Mouse (Mus musculus): ENCODE results near the gene Arhgap40.

Gene Arhgap40

DNA sequence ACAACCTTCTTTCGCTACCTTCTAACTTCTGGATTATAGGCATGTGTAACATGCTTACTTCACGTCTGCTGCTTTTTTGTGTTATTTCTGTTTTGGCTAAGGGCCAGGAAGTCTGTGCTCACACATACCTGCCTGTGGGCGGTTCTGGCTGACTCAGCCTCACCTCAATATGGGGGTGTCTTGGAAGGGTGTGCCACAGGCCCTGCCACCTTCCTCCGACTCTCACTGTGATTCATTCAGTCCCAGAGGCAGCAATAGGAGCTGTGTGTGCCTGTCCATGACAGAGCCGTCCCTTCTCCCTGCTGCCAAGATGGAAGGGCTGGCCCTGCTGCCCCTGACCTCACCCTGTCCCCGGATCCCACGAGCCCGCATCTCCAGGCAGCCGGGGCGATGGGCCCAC, at the start of gene Arhgap40:
Gene Arhgap40, plus strand, starts transcription at position 269 of the 400 bp plus-strand sequence.
- no peak for DNase-seq

- DNase-seq: no peak
Observed at GRCm38 (mm10) chr2:158474159-158474558, 38.4 kb upstream of the Arhgap40 start.

DNA sequence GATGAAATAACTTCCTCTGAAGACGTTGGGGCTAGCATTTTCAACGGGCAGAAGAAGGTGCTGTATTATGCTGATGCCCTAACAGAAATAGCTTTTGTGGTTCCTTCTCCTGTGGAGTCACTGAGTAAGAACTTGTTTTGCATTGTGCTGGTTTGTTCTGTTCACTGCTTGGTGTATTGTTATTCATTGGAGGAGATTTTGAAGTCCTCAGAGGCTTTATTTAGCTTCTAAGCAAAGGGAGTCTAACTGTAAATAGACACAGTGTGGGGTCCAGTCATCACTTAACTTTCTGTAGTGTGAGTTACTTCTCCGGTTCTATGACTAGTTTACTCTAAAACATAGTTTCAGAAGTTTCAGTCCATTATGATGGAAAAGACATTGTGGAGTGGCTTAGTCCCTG, 35.0 kb upstream of the Arhgap40 start:
- no peak for DNase-seq

GRCm38 (mm10) chr2:158498457-158498856, 14.1 kb upstream of the Arhgap40 start:
- no peak for DNase-seq

DNA sequence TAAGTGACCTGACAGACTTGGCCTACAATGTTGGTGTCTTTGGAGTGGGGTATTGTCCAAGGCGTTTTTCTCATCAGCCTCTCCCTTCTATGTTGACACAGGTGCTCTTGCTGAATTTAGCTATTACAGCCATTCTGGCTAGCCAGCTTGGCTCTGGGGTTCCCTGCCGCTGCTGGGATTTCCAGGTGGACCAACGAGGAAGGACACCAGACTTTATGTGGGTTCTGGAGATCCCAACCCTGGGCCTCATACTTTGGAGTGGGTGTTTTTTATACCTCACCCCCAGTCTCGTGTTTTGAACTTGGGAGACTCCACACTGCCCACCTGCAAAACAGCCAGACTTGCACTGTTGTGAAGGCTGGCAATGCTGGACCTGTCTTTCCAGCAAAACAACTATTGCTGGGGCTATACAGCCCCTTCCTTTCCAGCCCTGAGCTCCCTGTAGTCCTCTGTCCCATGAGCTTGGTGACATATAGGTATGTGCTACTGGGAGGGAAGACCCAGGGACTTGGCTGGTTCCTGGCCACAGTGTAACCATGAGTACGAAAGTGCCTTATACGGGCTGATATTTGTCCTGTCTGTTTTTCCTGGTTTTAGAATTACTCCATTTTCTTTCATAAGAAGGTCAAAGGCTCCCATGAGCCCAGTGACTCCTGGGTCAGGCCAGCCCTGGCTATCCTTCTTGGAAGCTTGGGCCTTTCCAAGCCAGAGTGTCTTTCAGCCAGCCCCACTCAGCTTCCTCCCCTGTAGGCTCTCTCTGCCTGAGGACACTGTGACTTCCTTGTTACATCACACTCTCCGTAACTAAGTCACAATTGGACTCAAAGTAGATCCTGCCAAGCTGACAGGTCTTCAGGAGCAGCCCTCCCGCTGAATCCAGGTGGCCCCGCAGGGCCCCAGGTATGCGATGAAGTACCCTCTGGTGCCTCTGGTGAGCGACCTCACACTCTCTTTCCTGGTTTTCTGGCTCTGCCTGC, 10.5 kb upstream of the Arhgap40 start, which contains the start of gene Adig:
Gene Adig, plus strand, starts transcription at position 777 of the 977 bp plus-strand sequence.
- DNase-seq: no peak

DNA sequence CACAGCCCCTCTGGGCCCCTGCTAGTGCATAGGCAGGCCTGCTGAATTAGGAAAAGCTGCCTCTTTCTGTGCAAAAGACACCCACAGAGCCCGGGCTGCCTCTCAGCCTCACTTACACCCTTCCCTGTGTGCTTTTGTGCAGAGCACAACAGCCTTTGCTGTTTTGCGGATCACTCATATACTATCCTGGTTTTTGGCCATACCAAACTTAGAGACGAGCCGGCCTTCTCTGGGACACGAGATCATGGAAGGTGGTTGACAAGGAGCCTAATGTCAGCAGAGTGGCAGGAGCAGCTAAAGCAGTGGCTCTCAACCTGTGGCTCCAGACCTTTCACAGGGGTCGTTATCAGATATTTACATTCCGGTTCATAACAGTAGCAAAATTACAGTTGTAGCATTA, 9.4 kb upstream of the Arhgap40 start:
- DNase-seq: no peak

DNA sequence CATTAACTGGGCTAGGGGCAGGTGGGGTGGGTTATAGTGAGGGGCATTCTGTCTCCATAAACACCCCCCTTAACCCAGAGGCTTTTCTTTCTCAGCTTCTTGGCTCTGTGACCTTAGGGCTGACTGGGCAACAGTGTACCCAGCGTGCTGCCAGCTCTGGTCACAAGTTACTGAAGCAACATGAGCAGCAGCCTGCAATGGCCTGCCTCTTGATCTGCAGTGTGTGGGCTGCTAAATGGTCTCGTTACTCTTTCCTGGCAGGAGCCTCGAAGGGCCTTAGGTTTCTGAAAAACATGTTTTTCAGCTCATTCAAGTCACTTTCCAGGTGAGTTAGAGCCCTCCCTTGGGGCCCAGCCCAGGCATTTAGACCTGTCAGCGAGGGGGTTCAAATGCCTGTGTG, 8.9 kb upstream of the Arhgap40 start:
- no peak for DNase-seq

DNA sequence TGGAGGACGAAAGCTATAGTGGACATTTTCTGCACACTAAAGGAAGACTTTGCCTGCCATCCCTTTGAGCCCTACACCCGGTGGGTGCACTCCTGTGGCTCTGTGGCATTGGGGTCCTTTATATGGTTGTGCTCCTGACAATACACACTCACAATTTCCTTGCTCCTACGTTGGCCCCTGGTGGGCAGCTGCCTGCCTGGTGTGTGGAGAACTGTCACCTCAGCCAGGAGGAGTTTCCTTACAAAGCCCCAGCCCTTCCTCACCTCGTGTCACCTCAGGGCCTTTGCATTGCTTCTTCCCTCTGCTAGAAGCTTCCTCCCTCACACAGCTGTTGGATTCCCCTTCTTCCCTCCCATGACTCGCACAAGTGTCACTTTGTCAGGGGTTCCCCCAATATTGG, 6.1 kb upstream of the Arhgap40 start:
- peak in 1 of 2 experiments; percentile 19 for DNase-seq

DNA sequence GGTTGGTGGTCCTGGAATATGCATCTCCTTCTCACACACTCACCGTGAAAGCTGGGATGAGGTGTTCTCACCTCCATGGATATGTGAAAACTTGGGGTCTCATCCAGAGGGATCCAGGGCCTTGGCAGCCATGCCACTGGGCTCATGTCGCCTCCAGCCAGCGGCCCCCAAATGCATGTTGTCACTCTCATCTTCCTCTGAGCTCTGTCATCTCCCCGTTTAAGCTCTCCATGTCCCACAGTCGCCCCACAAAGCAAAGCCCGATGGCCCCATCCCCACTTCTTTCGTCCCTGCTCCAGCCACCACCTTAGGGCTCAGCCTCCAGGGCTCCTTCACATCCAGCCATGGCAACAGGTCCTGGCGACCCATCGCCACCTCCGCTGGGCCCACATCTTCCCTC, 5.5 kb upstream of the Arhgap40 start:
- DNase-seq: peak in 1 of 2 experiments; percentile 27

DNA sequence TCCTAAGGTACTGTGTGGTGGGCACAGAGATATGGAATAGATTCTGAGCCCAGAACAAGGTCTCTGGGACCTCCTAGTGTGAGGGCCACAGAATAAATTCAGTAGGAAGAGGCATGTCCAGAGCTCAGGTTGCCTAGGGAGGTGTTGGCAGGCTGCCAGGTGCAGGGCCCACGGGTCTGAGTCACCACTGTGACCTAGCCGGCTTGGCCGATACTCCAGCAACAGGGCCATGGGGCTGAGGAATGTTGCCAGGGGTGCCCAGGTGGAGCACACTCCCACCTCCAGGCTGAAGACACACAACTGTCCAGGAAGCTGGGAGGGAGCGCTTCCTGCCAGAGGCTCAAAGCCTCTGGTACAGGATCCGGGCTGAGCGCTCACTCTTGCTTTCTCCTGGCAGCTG, 1.9 kb upstream of the Arhgap40 start:
- peak; percentile 76 to 87 for DNase-seq

- no peak for DNase-seq
Observed at GRCm38 (mm10) chr2:158513821-158514336, 1.3 kb downstream of the Arhgap40 start.

GRCm38 (mm10) chr2:158518583-158518982, 6.0 kb downstream of the Arhgap40 start:
- DNase-seq: no peak

GRCm38 (mm10) chr2:158519071-158519470, 6.5 kb downstream of the Arhgap40 start:
- no peak for DNase-seq

DNA sequence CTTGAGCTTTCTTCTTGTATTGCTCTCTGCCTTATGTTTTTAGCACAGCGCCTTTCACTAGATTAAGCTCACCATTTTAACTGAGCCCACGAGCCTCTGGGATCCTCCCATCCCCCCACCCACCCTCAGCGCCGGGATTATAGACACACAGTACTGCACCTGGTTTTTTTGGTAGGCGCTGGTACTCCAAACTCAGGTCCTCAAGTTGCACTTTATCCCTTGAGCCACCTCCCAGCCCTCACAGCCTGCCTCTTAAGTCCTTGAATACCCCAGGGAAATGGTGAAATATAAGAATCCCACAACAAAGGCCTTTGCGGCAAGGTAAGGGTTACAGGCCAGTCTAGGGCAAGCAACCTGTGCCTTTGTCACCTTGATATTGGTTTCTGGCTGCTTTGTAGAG, 7.2 kb downstream of the Arhgap40 start:
- no peak for DNase-seq

DNA sequence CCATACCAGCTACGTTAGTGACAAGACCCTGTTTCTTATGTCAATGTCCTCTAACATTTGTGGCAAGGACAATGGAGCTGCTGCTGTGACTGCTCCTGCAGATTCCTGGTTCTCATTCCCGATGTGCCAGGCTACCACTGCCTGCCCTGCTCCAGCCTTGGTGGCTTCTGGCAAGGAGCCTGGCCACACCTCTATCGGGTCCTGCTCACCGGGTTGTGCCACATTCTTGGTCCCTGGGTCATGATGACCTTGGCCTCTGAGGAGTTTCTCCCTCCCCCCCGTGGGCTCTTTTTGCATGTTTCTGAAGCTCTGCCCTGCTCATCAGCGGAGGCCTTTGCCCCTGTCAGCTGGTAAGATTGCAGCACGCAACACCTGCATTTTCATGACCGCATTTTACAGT, 10.5 kb downstream of the Arhgap40 start:
- peak; percentile 77 to 88 for DNase-seq

DNA sequence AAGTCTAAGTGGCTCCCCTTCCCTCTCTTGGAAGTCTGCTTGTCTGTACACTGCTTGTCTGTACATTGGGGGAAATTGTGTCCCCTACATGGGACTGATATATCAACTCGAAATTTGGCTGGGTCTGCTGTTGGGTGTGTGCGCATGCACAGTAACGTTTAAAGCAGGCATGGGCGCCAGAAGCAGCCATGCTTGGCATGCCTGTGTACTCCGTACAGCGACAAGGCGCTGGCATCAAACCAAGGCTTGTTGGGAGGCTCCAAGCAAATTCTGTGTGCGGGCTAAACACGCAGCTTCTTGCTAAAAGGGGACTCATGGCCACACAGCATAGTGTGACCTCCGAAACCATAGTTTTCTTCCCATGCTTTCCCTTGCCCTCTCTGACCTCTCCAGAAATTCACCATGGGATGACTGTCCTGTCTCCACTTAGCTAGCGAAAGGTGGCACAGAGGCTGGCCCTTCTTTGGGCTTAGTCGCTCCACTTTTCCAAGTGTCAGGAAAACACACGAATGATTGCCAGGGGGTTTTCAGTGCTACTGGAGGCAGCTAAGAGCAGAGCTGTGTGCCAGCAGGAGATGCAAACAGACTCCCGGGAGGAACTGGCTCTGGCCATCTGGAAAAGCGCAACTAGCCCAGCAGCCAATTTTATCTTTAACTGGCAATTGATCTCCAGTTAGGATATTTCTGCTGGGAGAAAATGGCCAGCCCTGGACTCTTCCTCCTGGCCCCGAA, 11.7 kb downstream of the Arhgap40 start:
- peak in 1 of 2 experiments; percentile 20 for DNase-seq

DNA sequence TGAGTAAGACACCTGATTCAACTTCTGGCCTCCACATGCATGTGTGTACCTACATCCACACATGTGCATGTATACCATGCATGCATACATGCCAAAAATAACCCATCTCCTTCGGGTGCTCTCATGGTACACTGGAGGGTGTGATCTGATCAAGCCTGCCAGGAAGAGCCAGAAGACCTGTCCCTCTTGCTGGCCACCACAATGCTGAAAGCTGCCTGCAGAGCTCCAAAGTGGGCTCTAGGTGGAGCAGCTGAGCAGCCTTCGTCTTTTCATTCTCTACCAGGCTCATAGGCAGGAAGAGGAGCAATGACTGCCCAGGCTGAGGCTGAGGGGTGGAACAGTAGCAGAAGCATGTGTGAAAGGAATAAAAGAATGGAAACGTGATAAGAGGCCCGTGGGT, 21.5 kb downstream of the Arhgap40 start:
- DNase-seq: peak in 1 of 2 experiments; percentile 59

DNA sequence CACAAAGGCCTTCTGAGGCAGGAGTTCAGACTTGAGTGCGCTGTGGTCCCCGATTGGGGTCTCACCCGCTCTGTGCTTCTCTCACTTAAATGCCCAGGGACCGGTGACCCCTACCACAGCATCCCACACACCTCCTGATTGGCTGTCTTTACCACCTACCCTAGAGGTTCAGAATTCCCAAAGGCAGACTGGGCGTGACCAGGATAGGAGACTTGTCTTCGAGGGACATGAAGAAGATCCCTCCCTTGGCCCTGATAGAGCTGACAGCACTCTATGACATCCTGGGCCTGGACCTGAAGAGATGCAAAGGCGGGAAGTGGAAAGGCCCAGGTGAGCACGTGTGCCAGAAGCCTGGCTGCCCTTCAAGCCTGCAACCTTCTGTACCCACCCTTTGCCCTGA, 22.0 kb downstream of the Arhgap40 start:
- no peak for DNase-seq

GRCm38 (mm10) chr2:158539433-158540305, 27.1 kb downstream of the Arhgap40 start:
- DNase-seq: no peak

DNA sequence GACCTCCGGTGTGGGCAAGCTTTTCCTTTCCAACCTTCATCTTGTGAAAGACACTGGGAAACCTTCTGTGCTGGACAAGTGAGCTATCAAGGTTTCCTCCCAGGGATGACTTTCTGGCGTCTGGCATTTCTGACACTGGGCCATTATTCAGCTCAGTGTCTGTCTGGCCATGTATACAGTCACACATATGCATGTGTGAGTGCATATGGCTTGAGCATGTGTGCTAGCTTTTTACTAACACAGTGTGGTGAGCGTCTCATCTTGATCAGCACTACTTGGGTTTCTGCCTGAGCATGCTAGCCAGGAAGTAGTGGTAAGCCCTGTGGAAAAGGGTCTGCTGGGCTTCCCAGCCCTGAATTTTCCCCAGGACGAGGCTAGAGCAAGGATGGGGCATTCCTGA, 28.7 kb downstream of the Arhgap40 start:
- DNase-seq: no peak

GRCm38 (mm10) chr2:158545266-158545665, 32.7 kb downstream of the Arhgap40 start:
- DNase-seq: no peak

DNA sequence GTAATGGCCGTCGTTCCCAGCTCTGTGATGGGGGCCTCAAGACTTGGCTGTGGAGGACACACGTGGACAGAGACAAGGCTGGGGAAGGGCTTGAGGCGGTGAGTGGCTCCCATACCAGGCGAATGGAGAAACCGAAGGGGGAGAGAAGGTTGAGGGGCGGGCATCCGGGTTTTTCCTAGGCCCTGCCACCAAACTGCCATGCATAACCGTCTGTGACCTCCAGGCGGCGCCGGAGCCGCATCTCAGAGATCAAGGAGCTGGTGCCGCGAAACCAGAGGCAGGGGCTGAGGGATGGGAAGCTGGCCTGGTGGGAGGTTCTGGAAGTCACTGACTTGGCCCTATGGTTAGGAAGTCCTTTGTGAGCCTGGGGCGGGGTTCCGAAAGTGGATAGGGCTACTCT, 34.2 kb downstream of the Arhgap40 start:
- DNase-seq: peak; percentile 75 to 82

Data from kidney, postnatal 25 days (tissue).